Mouse (Mus musculus) neural tube, embryonic 13.5 days (tissue): ENCODE results near the gene Tmem174. TPM values are rescaled to one million over a fixed set of nuclear protein-coding genes. Genes with fewer than 3 reads are reported as not detected.

Experiments
- ATAC-seq: fragments of 200-750 bp; cut with Nextera tagmentation; 2 replicates; pipeline ENCODE4 v1.8.0; 2017; ENCODE audit warnings: low read depth, mild to moderate bottlenecking, moderate TSS enrichment, moderate library complexity
- H3K27ac ChIP-seq: fragments of 300-500 bp; sonication (generic); replicated peaks from 2 replicates; pipeline ENCODE4 v1.5.1; 2015; ENCODE audit warnings: moderate library complexity, mild to moderate bottlenecking, inconsistent platforms
- H3K27me3 ChIP-seq: fragments of 300-500 bp; sonication (generic); 2 replicates; pipeline ENCODE4 v1.6.1; 2015; ENCODE audit warnings: mild to moderate bottlenecking, inconsistent platforms
- H3K36me3 ChIP-seq: fragments of 300-500 bp; sonication (generic); 2 replicates; pipeline ENCODE4 v1.6.1; 2015; ENCODE audit warnings: mild to moderate bottlenecking, inconsistent platforms
- H3K4me1 ChIP-seq: fragments of 300-500 bp; sonication (generic); replicated peaks from 2 replicates; pipeline ENCODE4 v1.6.1; 2015; ENCODE audit warnings: inconsistent platforms
- H3K4me2 ChIP-seq: fragments of 300-500 bp; sonication (generic); 2 replicates; pipeline ENCODE4 v1.6.1; 2015; ENCODE audit warnings: inconsistent platforms, mild to moderate bottlenecking, moderate library complexity
- H3K4me3 ChIP-seq: fragments of 300-500 bp; sonication (generic); 2 replicates; pipeline ENCODE4 v1.5.1; 2015; ENCODE audit warnings: mild to moderate bottlenecking, inconsistent platforms
- H3K9ac ChIP-seq: fragments of 300-500 bp; sonication (generic); 2 replicates; pipeline ENCODE4 v1.6.1; 2015; ENCODE audit warnings: moderate library complexity, mild to moderate bottlenecking, inconsistent platforms
- H3K9me3 ChIP-seq: fragments of 300-500 bp; sonication (generic); 2 replicates; pipeline ENCODE4 v1.6.1; 2016; ENCODE audit warnings: inconsistent platforms
- WGBS: fragments of 180-500 bp; shearing (Covaris S2); methylation state at CpG from one replicate; pipeline ENCODE4 v1.1.7; 2015; 5-methylcytosine and 5-hydroxymethylcytosine counted together
- polyA plus RNA-seq: library from polyadenylated mRNA; unstranded; fragments of >200 nt; fragmentation: Nextera tagmentation; extraction: Ambion mirVana; gene quantifications from 2 replicates; pipeline ENCODE4 v1.2.1, GENCODE M21; 2015

Tmem174 gene
- polyA plus RNA-seq, 1 experiment from 2014 or later, result not detected

DNA sequence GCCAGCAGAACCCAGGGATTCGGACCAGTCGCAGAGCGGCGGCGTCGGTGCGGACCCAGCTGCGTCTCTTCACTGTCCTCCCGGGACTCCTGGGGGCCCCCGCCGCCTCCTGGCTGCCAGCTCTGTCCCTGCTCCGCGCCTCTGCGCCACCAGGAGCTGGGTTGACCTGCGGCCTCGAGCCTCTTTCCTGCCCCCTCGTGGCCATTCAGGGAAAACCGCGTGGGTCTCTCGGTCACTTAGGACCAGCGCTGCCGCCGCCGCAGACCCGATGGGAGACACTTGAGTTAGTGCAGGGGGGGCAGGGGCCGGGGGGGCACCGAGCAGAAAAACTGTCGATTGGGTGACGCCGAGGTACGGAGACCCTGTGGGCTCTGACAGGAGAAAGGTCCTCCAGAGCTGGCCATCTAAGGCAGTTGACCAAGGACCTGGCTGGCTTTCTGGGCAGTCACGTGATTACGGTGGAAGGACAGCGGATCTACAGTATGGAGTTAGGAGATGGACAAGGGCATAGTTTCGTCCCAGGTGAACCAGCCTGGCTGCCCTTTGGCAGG, 48.2 kb downstream of the Tmem174 start:
- WGBS, result 1% methylated on average over 35 of the region's 35 CpGs
- Histone ChIP-seq H3K27ac (no peak overlapping the region), H3K9ac (peak overlapping the region; percentile 65), H3K36me3 (no peaks in the 10 kb centered on the region), H3K27me3 (peaks cover 58% of the 10 kb centered on the region), H3K9me3 (no peaks in the 10 kb centered on the region), H3K4me3 (peak overlapping the region; percentile 44), H3K4me1 (peaks cover 30% of the 10 kb centered on the region), H3K4me2 (peak overlapping the region; percentile 74)
- peak; percentile 60 for ATAC-seq

DNA sequence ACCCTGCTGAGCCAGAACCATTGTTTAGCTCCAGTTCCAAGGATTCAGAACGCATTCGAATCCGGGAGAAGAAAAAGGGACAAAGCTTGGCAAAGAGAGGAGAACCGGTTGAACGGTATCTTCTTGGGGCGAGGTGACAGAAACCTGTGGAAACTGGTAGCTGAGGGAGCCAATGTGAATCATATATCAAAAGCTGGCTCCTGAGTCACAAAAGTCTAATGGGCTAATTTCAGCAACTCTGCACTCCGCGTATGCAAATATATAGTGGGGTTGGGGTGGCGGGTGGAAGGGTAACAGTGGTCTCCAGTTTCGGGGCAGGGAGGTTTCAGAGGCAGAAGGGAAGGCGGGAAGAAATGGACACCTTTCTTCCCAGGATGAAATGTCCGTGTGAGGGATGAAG, 48.7 kb downstream of the Tmem174 start:
- Histone ChIP-seq H3K4me1 (peaks cover 31% of the 10 kb centered on the region), H3K27ac (no peak overlapping the region), H3K9ac (peak overlapping the region; percentile 65), H3K4me2 (peak overlapping the region; percentile 74), H3K27me3 (peaks cover 64% of the 10 kb centered on the region), H3K4me3 (peak overlapping the region; percentile 44), H3K9me3 (no peaks in the 10 kb centered on the region), H3K36me3 (no peaks in the 10 kb centered on the region)
- no peak; the same call in 1 of the 2 replicates for ATAC-seq
- WGBS, result 2% methylated on average over 12 of the region's 12 CpGs

DNA sequence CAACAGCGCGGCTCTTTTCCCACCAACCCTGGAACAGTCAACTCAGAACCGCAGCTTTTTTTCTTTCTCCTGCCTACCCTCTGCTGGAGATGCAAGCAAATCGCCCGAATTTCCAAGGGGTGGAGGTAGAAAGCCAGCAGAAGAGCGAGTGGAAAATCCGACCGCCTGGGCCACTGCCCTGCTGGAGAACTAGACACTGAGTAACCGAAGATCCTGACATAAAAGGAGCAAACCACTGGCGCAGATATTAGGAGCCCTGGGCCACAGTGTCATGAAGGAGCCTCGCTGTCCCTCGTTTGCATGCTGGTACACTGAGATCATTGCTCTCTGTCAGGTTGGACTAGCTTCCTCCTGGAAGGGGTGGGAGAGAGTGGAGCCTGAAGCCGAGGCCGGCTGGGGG, 49.6 kb downstream of the Tmem174 start:
- 2% methylated on average over 14 of the region's 14 CpGs for WGBS
- Histone ChIP-seq H3K4me2 (peak overlapping the region; percentile 17), H3K9me3 (no peaks in the 10 kb centered on the region), H3K9ac (no peak overlapping the region), H3K4me1 (peaks cover 31% of the 10 kb centered on the region), H3K36me3 (no peaks in the 10 kb centered on the region), H3K4me3 (no peak overlapping the region), H3K27ac (no peak overlapping the region), H3K27me3 (peaks cover 69% of the 10 kb centered on the region)
- no peak for ATAC-seq

DNA sequence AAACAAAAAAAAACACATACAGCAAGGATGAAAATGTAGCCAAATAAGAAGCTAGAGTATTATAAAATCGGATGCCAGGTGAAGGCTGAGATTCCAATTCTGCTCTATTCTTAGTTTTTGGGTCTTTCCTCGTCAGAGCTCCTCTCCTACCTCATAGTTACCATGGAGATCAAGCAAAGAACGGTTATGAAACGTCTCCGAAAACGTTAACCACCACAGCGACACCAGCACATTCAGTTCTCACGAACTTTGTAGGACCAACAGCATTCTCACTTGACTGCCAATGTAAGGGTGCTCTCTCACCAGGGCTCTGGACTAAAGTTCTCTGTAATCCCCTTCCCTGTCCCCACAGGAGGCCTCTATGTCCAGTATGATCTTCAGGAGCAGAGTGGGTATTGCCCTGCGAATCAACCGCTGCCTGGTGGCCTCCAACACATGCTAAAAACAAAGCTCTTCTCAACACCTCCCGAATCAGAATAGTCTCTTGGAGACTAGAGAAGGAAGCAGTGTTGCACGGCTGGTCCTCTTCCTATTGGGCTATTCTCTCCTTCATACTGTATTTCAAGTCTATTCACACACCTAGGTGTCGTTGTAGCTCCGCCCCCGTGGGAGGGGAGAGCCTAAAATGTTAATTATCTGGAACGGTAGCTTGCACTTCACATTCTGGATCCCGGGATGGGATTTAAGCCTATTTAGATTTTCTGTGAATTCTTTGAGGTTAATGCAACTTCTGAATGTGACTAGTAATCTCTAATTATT, 50.2 kb downstream of the Tmem174 start:
- ATAC-seq, result no peak
- Histone ChIP-seq H3K27ac (no peak overlapping the region), H3K4me3 (no peak overlapping the region), H3K9ac (no peak overlapping the region), H3K4me1 (peaks cover 31% of the 10 kb centered on the region), H3K9me3 (no peaks in the 10 kb centered on the region), H3K27me3 (peaks cover 69% of the 10 kb centered on the region), H3K4me2 (no peak overlapping the region), H3K36me3 (no peaks in the 10 kb centered on the region)
- WGBS, result 24% methylated on average over 17 of the region's 17 CpGs

Other genes with a start within 250 kb of the Tmem174 start
- gene Gm10320, start 145.4 kb downstream of the Tmem174 start, polyA plus RNA-seq, result 0.74 and 1.4 TPM in 2 replicates
- not detected in 2 replicates for gene Tmem171, start 57.4 kb upstream of the Tmem174 start, polyA plus RNA-seq
- 27.9 and 32.5 TPM in 2 replicates for gene Fcho2, start 178.0 kb upstream of the Tmem174 start, polyA plus RNA-seq